Mouse (Mus musculus) embryonic fibroblast, embryonic 13.5 days (primary cell): ENCODE data around the gene Maml2. TPM values are rescaled to one million over a fixed set of nuclear protein-coding genes. Genes with fewer than 3 reads are reported as not detected.

Source experiments
- H3K27ac ChIP-seq: 2 replicates; pipeline ENCODE4 v1.5.1; 2012; ENCODE audit warnings: low read length, control low read depth, inconsistent platforms; ENCODE audit not compliant: insufficient read depth
- H3K4me1 ChIP-seq: 2 replicates; pipeline ENCODE4 v1.6.1; 2011; ENCODE audit warnings: low read length; ENCODE audit not compliant: control insufficient read depth, insufficient read depth
- H3K4me3 ChIP-seq: 2 replicates; pipeline ENCODE4 v1.5.1; 2011; ENCODE audit warnings: mild to moderate bottlenecking, control low read depth, low read length; ENCODE audit not compliant: insufficient read depth
- CTCF ChIP-seq: IDR thresholded peaks from 2 replicates; pipeline ENCODE4 v1.5.1; 2011; ENCODE audit warnings: mild to moderate bottlenecking, control low read depth, low read length, moderate library complexity, borderline replicate concordance; ENCODE audit not compliant: insufficient read depth
- POLR2A ChIP-seq: IDR thresholded peaks from 2 replicates; pipeline ENCODE4 v1.6.1; 2011; ENCODE audit warnings: low read depth, mild to moderate bottlenecking, control low read depth, low read length, moderate library complexity
- polyA plus RNA-seq: library from polyadenylated mRNA; stranded (reverse); fragments of >200 nt; gene quantifications from 2 replicates; pipeline ENCODE4 v1.2.4, GENCODE M21; 2011; ENCODE audit warnings: low read depth; ENCODE audit not compliant: missing spikeins, insufficient read length

The Maml2 gene
- polyA plus RNA-seq, 1 experiment, result 27.9 TPM

DNA sequence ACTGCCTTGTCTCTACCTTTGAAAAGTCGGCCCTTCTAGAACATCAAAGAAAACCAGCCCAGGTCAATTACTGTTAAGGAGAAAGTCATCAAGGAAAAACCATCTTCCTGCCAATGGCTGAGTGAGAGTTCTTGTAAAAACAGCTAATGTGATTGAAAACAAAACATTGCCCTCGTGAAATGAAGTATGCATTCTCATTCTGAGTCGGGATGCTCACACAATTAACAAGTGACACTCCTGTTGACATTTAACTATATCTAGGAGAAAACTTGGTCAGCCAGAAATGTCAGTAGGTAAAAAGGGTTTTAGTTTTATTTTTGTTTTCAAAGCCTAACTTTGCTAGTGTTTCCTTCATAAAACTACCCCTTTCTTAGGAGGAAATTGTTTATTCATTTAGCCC, 341.9 kb downstream of the Maml2 start:
- no peak overlapping the region for H3K27ac ChIP-seq
- TF ChIP-seq POLR2A (no peak), CTCF (no peak)
- H3K4me1 ChIP-seq, result peaks cover 4% of the 10 kb centered on the region; the same call in 1 of the 2 replicates
- no peak overlapping the region for H3K4me3 ChIP-seq

- Histone ChIP-seq H3K4me3 (no peak overlapping the region), H3K4me1 (peaks cover 10% of the 10 kb centered on the region), H3K27ac (peak overlapping the region; percentile 41; the same call in 1 of the 2 replicates)
- no peak for TF ChIP-seq POLR2A
- TF ChIP-seq CTCF, result no peak
Measured at GRCm38 (mm10) chr9:13645153-13645552, 347.4 kb downstream of the Maml2 start.

GRCm38 (mm10) chr9:13651065-13651464, 353.3 kb downstream of the Maml2 start:
- Histone ChIP-seq H3K27ac (no peak overlapping the region), H3K4me1 (0 out of 2 replicates have a peak, but pooled peaks cover 3% of the 10 kb centered on the region)
- TF ChIP-seq POLR2A (no peak), CTCF (no peak)

GRCm38 (mm10) chr9:13651828-13652227, 354.1 kb downstream of the Maml2 start:
- no peak overlapping the region for H3K4me3 ChIP-seq
- H3K27ac ChIP-seq, result no peak overlapping the region
- TF ChIP-seq POLR2A, result no peak
- no peak for TF ChIP-seq CTCF
- 0 out of 2 replicates have a peak, but pooled peaks cover 3% of the 10 kb centered on the region for H3K4me1 ChIP-seq

More at GRCm38 (mm10) chr9:13651065-13651464, 353.3 kb downstream of the Maml2 start:
- no peak overlapping the region for H3K4me3 ChIP-seq

GRCm38 (mm10) chr9:13652389-13652877, 354.7 kb downstream of the Maml2 start:
- no peak overlapping the region for H3K4me3 ChIP-seq
- no peak overlapping the region for H3K27ac ChIP-seq
- TF ChIP-seq CTCF (no peak), POLR2A (no peak)
- 0 out of 2 replicates have a peak, but pooled peaks cover 3% of the 10 kb centered on the region for H3K4me1 ChIP-seq

GRCm38 (mm10) chr9:13652917-13653316, 355.2 kb downstream of the Maml2 start:
- Histone ChIP-seq H3K4me3 (no peak overlapping the region), H3K4me1 (0 out of 2 replicates have a peak, but pooled peaks cover 3% of the 10 kb centered on the region), H3K27ac (no peak overlapping the region)
- no peak for TF ChIP-seq CTCF
- no peak for TF ChIP-seq POLR2A

GRCm38 (mm10) chr9:13661768-13662623, 364.2 kb downstream of the Maml2 start:
- TF ChIP-seq POLR2A (no peak), CTCF (no peak)
- H3K4me1 ChIP-seq, result peaks cover 2% of the 10 kb centered on the region; the same call in 1 of the 2 replicates
- H3K4me3 ChIP-seq, result no peak overlapping the region
- no peak overlapping the region for H3K27ac ChIP-seq

DNA sequence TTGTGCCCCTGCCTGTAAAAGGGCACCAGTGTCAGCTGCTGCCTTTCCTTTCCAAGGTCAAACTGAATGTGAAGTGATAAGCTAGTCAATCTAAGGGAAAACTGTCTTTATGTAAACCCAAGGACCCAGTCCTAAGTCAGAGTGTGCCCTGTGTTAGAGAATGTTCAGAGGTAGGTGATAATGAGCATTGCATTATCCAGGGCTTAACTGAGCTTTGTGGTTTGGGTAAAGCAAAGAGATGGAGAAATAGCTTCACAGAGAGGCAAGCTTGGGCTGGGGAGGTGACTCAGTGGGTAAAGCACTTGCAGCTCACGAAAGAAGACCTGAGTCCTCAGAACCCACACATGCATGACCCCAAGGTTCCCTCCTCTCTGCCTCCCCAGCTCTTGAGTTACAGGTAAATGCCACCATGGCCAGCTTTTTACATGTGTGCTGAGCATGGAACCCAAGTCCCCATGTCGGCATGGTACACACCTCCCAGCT, 367.8 kb downstream of the Maml2 start:
- H3K4me1 ChIP-seq, result peaks cover 2% of the 10 kb centered on the region; the same call in 1 of the 2 replicates
- TF ChIP-seq CTCF, result no peak
- no peak for TF ChIP-seq POLR2A
- H3K27ac ChIP-seq, result no peak overlapping the region
- no peak overlapping the region for H3K4me3 ChIP-seq

- H3K4me1 ChIP-seq, result no peaks in the 10 kb centered on the region
- no peak overlapping the region for H3K4me3 ChIP-seq
- TF ChIP-seq POLR2A, result no peak
- H3K27ac ChIP-seq, result no peak overlapping the region
Measured at GRCm38 (mm10) chr9:13667955-13668354, 370.2 kb downstream of the Maml2 start.

DNA sequence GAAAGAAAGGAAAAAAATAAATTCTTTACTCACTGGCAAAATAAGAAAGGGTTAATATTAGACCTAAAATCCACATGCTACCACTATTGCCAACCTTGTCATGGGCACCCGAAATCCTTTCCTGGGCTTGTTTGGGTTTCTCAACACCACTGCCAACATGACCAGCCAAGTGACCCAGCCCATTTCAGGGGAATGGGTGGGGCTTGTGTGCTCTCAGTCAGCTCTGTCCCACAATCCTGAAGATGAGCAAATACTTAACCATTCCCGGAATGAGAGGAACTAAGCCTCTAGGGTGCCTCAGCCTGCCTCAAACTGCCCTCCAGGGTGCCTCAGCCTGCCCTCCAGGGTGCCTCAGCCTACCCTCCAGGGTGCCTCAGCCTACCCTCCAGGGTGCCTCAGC, 371.0 kb downstream of the Maml2 start:
- Histone ChIP-seq H3K4me3 (no peak overlapping the region), H3K4me1 (no peaks in the 10 kb centered on the region), H3K27ac (no peak overlapping the region)
- no peak for TF ChIP-seq POLR2A
- no peak for TF ChIP-seq CTCF
